Mouse (Mus musculus): ENCODE data around the gene Rnf213. TPM values are rescaled to one million over a fixed set of nuclear protein-coding genes. Genes with fewer than 3 reads are reported as not detected.
A peak's percentile ranks its signal among the peaks of the same experiment; 100 is the strongest.

Gene Rnf213
- polyA plus RNA-seq, 1 experiment: 34.7 TPM

GRCm38 (mm10) chr11:119500011-119500410 lies 107.1 kb downstream of the Rnf213 start:
- Histone ChIP-seq H3K4me3 (ENCODE audit: low read depth, low read length) (no peak overlapping the region), H3K4me1 (ENCODE audit: control insufficient read depth, insufficient read depth, insufficient read length, low read length) (no peaks in the 10 kb centered on the region), H3K27me3 (ENCODE audit: control insufficient read depth, insufficient read depth, low read length) (no peaks in the 10 kb centered on the region), H3K36me3 (ENCODE audit: control insufficient read depth, insufficient read depth, low read length) (peaks cover 17% of the 10 kb centered on the region), H3K27ac (ENCODE audit: insufficient read depth, low read depth, low read length) (no peak overlapping the region)
- TF ChIP-seq POLR2A (IDR thresholded peaks at IDR 0.05; ENCODE audit: low read depth, low read length) (no peak), CTCF (IDR thresholded peaks at IDR 0.05; ENCODE audit: extremely low read depth, insufficient read length, insufficient replicate concordance, low read depth, low read length) (no peak)
- 88% methylated on average over 2 of the region's 2 CpGs for WGBS

- Histone ChIP-seq H3K27ac (ENCODE audit: insufficient read depth, low read depth, low read length) (no peak overlapping the region), H3K4me1 (ENCODE audit: control insufficient read depth, insufficient read depth, insufficient read length, low read length) (no peaks in the 10 kb centered on the region), H3K4me3 (ENCODE audit: low read depth, low read length) (no peak overlapping the region), H3K27me3 (ENCODE audit: control insufficient read depth, insufficient read depth, low read length) (no peaks in the 10 kb centered on the region), H3K36me3 (ENCODE audit: control insufficient read depth, insufficient read depth, low read length) (peaks cover 27% of the 10 kb centered on the region)
- TF ChIP-seq POLR2A (IDR thresholded peaks at IDR 0.05; ENCODE audit: low read depth, low read length) (no peak), CTCF (IDR thresholded peaks at IDR 0.05; ENCODE audit: extremely low read depth, insufficient read length, insufficient replicate concordance, low read depth, low read length) (peak; percentile 91)
These were observed 110.8 kb downstream of the Rnf213 start for GRCm38 (mm10) chr11:119503675-119504074.

GRCm38 (mm10) chr11:119506386-119506785 lies 113.5 kb downstream of the Rnf213 start:
- no peaks in the 10 kb centered on the region for H3K27me3 ChIP-seq (ENCODE audit: control insufficient read depth, insufficient read depth, low read length)
- 83% methylated on average over 4 of the region's 4 CpGs for WGBS
- H3K36me3 ChIP-seq (ENCODE audit: control insufficient read depth, insufficient read depth, low read length): peaks cover 19% of the 10 kb centered on the region
- no peaks in the 10 kb centered on the region for H3K4me1 ChIP-seq (ENCODE audit: control insufficient read depth, insufficient read depth, insufficient read length, low read length)
- no peak overlapping the region for H3K27ac ChIP-seq (ENCODE audit: insufficient read depth, low read depth, low read length)
- no peak overlapping the region for H3K4me3 ChIP-seq (ENCODE audit: low read depth, low read length)
- no peak for TF ChIP-seq POLR2A (IDR thresholded peaks at IDR 0.05; ENCODE audit: low read depth, low read length)
- TF ChIP-seq CTCF (IDR thresholded peaks at IDR 0.05; ENCODE audit: extremely low read depth, insufficient read length, insufficient replicate concordance, low read depth, low read length): no peak

GRCm38 (mm10) chr11:119507772-119508171 lies 114.9 kb downstream of the Rnf213 start:
- no peak overlapping the region for H3K27ac ChIP-seq (ENCODE audit: insufficient read depth, low read depth, low read length)
- H3K4me1 ChIP-seq (ENCODE audit: control insufficient read depth, insufficient read depth, insufficient read length, low read length): no peaks in the 10 kb centered on the region
- TF ChIP-seq CTCF (IDR thresholded peaks at IDR 0.05; ENCODE audit: extremely low read depth, insufficient read length, insufficient replicate concordance, low read depth, low read length) (no peak), POLR2A (IDR thresholded peaks at IDR 0.05; ENCODE audit: low read depth, low read length) (no peak)
- 92% methylated on average over 8 of the region's 8 CpGs for WGBS
- H3K36me3 ChIP-seq (ENCODE audit: control insufficient read depth, insufficient read depth, low read length): peaks cover 17% of the 10 kb centered on the region
- H3K4me3 ChIP-seq (ENCODE audit: low read depth, low read length): no peak overlapping the region
- H3K27me3 ChIP-seq (ENCODE audit: control insufficient read depth, insufficient read depth, low read length): no peaks in the 10 kb centered on the region

GRCm38 (mm10) chr11:119509165-119509776 lies 116.4 kb downstream of the Rnf213 start:
- Histone ChIP-seq H3K4me3 (ENCODE audit: low read depth, low read length) (no peak overlapping the region), H3K27me3 (ENCODE audit: control insufficient read depth, insufficient read depth, low read length) (no peaks in the 10 kb centered on the region), H3K36me3 (ENCODE audit: control insufficient read depth, insufficient read depth, low read length) (peaks cover 17% of the 10 kb centered on the region), H3K4me1 (ENCODE audit: control insufficient read depth, insufficient read depth, insufficient read length, low read length) (no peaks in the 10 kb centered on the region), H3K27ac (ENCODE audit: insufficient read depth, low read depth, low read length) (no peak overlapping the region)
- 70% methylated on average over 5 of the region's 5 CpGs for WGBS
- TF ChIP-seq POLR2A (IDR thresholded peaks at IDR 0.05; ENCODE audit: low read depth, low read length) (no peak), CTCF (IDR thresholded peaks at IDR 0.05; ENCODE audit: extremely low read depth, insufficient read length, insufficient replicate concordance, low read depth, low read length) (no peak)

GRCm38 (mm10) chr11:119513038-119513659 lies 120.2 kb downstream of the Rnf213 start:
- no peaks in the 10 kb centered on the region for H3K4me1 ChIP-seq (ENCODE audit: control insufficient read depth, insufficient read depth, insufficient read length, low read length)
- peaks cover 6% of the 10 kb centered on the region; the same call in 1 of the 2 replicates for H3K27me3 ChIP-seq (ENCODE audit: control insufficient read depth, insufficient read depth, low read length)
- no peak overlapping the region for H3K27ac ChIP-seq (ENCODE audit: insufficient read depth, low read depth, low read length)
- 0 out of 2 replicates have a peak, but pooled peaks cover under 1% of the 10 kb centered on the region for H3K36me3 ChIP-seq (ENCODE audit: control insufficient read depth, insufficient read depth, low read length)
- TF ChIP-seq POLR2A (IDR thresholded peaks at IDR 0.05; ENCODE audit: low read depth, low read length) (no peak), CTCF (IDR thresholded peaks at IDR 0.05; ENCODE audit: extremely low read depth, insufficient read length, insufficient replicate concordance, low read depth, low read length) (no peak)
- 14% methylated on average over 9 of the region's 9 CpGs for WGBS
- no peak overlapping the region for H3K4me3 ChIP-seq (ENCODE audit: low read depth, low read length)

GRCm38 (mm10) chr11:119514108-119514860 lies 121.4 kb downstream of the Rnf213 start:
- no peaks in the 10 kb centered on the region for H3K4me1 ChIP-seq (ENCODE audit: control insufficient read depth, insufficient read depth, insufficient read length, low read length)
- H3K27me3 ChIP-seq (ENCODE audit: control insufficient read depth, insufficient read depth, low read length): peaks cover 6% of the 10 kb centered on the region; the same call in 1 of the 2 replicates
- no peaks in the 10 kb centered on the region for H3K36me3 ChIP-seq (ENCODE audit: control insufficient read depth, insufficient read depth, low read length)
- no peak overlapping the region for H3K4me3 ChIP-seq (ENCODE audit: low read depth, low read length)
- H3K27ac ChIP-seq (ENCODE audit: insufficient read depth, low read depth, low read length): no peak overlapping the region
- TF ChIP-seq POLR2A (IDR thresholded peaks at IDR 0.05; ENCODE audit: low read depth, low read length): no peak
- no peak for TF ChIP-seq CTCF (IDR thresholded peaks at IDR 0.05; ENCODE audit: extremely low read depth, insufficient read length, insufficient replicate concordance, low read depth, low read length)
- WGBS: 49% methylated on average over 16 of the region's 16 CpGs

All from small intestine, adult 2 months (tissue).